15 mouse cellular contexts compared by ENCODE assay signal in genomic region chr7:73184208-73185070, GRCm38 (mm10).
DNase-seq lines count a peak whose midpoint lies in the region; ATAC-seq lines count a peak whose summit lies in the region.
"Had no signal": no experiment of that assay in that cellular context is flagged by ENCODE, and none has a peak within 500 bp of the region (broad histone marks: within the 10 kb centered on the region; RNA-seq: fewer than 3 reads in every experiment).

No protein-coding gene starts in this region.

- H3K4me3 ChIP-seq in embryonic facial prominence, embryonic 11.5 days (ENCODE audit: low read depth, low read length) = no peak overlapping the region
- no peak overlapping the region for H3K4me3 ChIP-seq in forebrain, embryonic 12.5 days (replicated peaks)
- no peak overlapping the region for H3K4me3 ChIP-seq in hindbrain, embryonic 14.5 days (replicated peaks; ENCODE audit: low read length)
- H3K4me3 ChIP-seq in midbrain, embryonic 16.5 days (ENCODE audit: low read depth, low read length) = no peak overlapping the region
- H3K4me3 ChIP-seq: heart, embryonic 12.5 days; limb, embryonic 15.5 days; megakaryocyte, embryonic 14.5 days had no signal

- WGBS in embryonic facial prominence, embryonic 11.5 days = 88% methylated on average over 14 of the region's 14 CpGs
- 76% methylated on average over 14 of the region's 14 CpGs for WGBS in forebrain, embryonic 12.5 days
- WGBS in hindbrain, embryonic 14.5 days = 44% methylated on average over 14 of the region's 14 CpGs
- 41% methylated on average over 14 of the region's 14 CpGs for WGBS in midbrain, embryonic 16.5 days

- no peaks in the 10 kb centered on the region for H3K36me3 ChIP-seq in embryonic facial prominence, embryonic 11.5 days (replicated peaks; ENCODE audit: control insufficient read depth, insufficient read depth, low read depth, low read length)
- no peaks in the 10 kb centered on the region for H3K36me3 ChIP-seq in forebrain, embryonic 12.5 days (replicated peaks)
- no peaks in the 10 kb centered on the region for H3K36me3 ChIP-seq in hindbrain, embryonic 14.5 days (replicated peaks; ENCODE audit: control insufficient read depth, insufficient read depth)
- H3K36me3 ChIP-seq in midbrain, embryonic 16.5 days (ENCODE audit: control insufficient read depth, insufficient read depth, low read length) = no peaks in the 10 kb centered on the region
- H3K36me3 ChIP-seq: heart, embryonic 12.5 days; limb, embryonic 15.5 days had no signal

- H3K27ac ChIP-seq in embryonic facial prominence, embryonic 11.5 days (replicated peaks; ENCODE audit: low read depth, low read length) = peak overlapping the region; percentile 28; the same call in 1 of the 2 replicates
- peak overlapping the region; percentile 89 for H3K27ac ChIP-seq in forebrain, embryonic 12.5 days
- peak overlapping the region; percentile 64 for H3K27ac ChIP-seq in hindbrain, embryonic 14.5 days
- peak overlapping the region; percentile 79 for H3K27ac ChIP-seq in midbrain, embryonic 16.5 days (ENCODE audit: low read length)
- H3K27ac ChIP-seq: limb, embryonic 15.5 days had no signal

- DNase-seq in embryonic facial prominence, embryonic 11.5 days (ENCODE audit: low spot score) = no peak
- DNase-seq in hindbrain, embryonic 14.5 days (ENCODE audit: low spot score) = no peak
- DNase-seq in lung, postnatal 14 days = no peak
- no peak for DNase-seq in adrenal gland, postnatal 4 days (ENCODE audit: low spot score in 2 of 2)
- DNase-seq: kidney, adult 9 months; lung, adult 2 months; thymus, postnatal 4 days had no signal

- no peak overlapping the region for H3K4me2 ChIP-seq in embryonic facial prominence, embryonic 11.5 days (ENCODE audit: low read depth, low read length)
- H3K4me2 ChIP-seq in forebrain, embryonic 12.5 days = no peak overlapping the region
- no peak overlapping the region for H3K4me2 ChIP-seq in hindbrain, embryonic 14.5 days (replicated peaks)
- H3K4me2 ChIP-seq in midbrain, embryonic 16.5 days (ENCODE audit: low read length) = no peak overlapping the region; the same call in 1 of the 2 replicates
- H3K4me2 ChIP-seq: heart, embryonic 12.5 days; limb, embryonic 15.5 days had no signal

- no peak overlapping the region for H3K9ac ChIP-seq in embryonic facial prominence, embryonic 11.5 days (replicated peaks; ENCODE audit: low read length)
- no peak overlapping the region for H3K9ac ChIP-seq in forebrain, embryonic 12.5 days
- no peak overlapping the region for H3K9ac ChIP-seq in hindbrain, embryonic 14.5 days
- H3K9ac ChIP-seq in midbrain, embryonic 16.5 days (ENCODE audit: low read depth, low read length) = peak overlapping the region; percentile 12; the same call in 1 of the 2 replicates
- H3K9ac ChIP-seq: heart, embryonic 12.5 days; limb, embryonic 15.5 days had no signal

- no peaks in the 10 kb centered on the region for H3K4me1 ChIP-seq in embryonic facial prominence, embryonic 11.5 days (ENCODE audit: control insufficient read depth, insufficient read depth, low read length)
- H3K4me1 ChIP-seq in forebrain, embryonic 12.5 days = peaks cover 40% of the 10 kb centered on the region
- H3K4me1 ChIP-seq in hindbrain, embryonic 14.5 days (replicated peaks; ENCODE audit: control insufficient read depth, insufficient read depth, low read length) = peaks cover 15% of the 10 kb centered on the region
- H3K4me1 ChIP-seq in midbrain, embryonic 16.5 days (ENCODE audit: control insufficient read depth, insufficient read depth, low read length) = peaks cover 11% of the 10 kb centered on the region; the same call in 1 of the 2 replicates
- H3K4me1 ChIP-seq: heart, embryonic 12.5 days; limb, embryonic 15.5 days; megakaryocyte, embryonic 14.5 days had no signal

- no peaks in the 10 kb centered on the region for H3K27me3 ChIP-seq in embryonic facial prominence, embryonic 11.5 days (ENCODE audit: control insufficient read depth, insufficient read depth, low read length)
- H3K27me3 ChIP-seq in forebrain, embryonic 12.5 days = no peaks in the 10 kb centered on the region
- no peaks in the 10 kb centered on the region for H3K27me3 ChIP-seq in hindbrain, embryonic 14.5 days (ENCODE audit: control insufficient read depth, insufficient read depth, low read length)
- H3K27me3 ChIP-seq in midbrain, embryonic 16.5 days (ENCODE audit: control insufficient read depth, insufficient read depth, low read depth, low read length) = no peaks in the 10 kb centered on the region
- H3K27me3 ChIP-seq: CH12.LX; limb, embryonic 15.5 days; megakaryocyte, embryonic 14.5 days; Patski had no signal

- H3K9me3 ChIP-seq in embryonic facial prominence, embryonic 11.5 days (replicated peaks; ENCODE audit: control insufficient read depth, low read length) = no peaks in the 10 kb centered on the region
- peaks cover 7% of the 10 kb centered on the region; the same call in 1 of the 2 replicates for H3K9me3 ChIP-seq in forebrain, embryonic 12.5 days
- H3K9me3 ChIP-seq in hindbrain, embryonic 14.5 days (ENCODE audit: control insufficient read depth, low read length) = no peaks in the 10 kb centered on the region
- H3K9me3 ChIP-seq in midbrain, embryonic 16.5 days (replicated peaks; ENCODE audit: control insufficient read depth, low read length, poor library complexity, severe bottlenecking) = no peaks in the 10 kb centered on the region
- H3K9me3 ChIP-seq: limb, embryonic 15.5 days had no signal

- ATAC-seq in embryonic facial prominence, embryonic 11.5 days (replicated peaks; ENCODE audit: insufficient number of reproducible peaks, low FRiP score, low TSS enrichment, low read depth) = 0 out of 2 replicates have a peak, but pooled peaks have one; percentile 18
- no peak; the same call in 1 of the 2 replicates for ATAC-seq in forebrain, embryonic 12.5 days (ENCODE audit: low FRiP score)
- peak; percentile 44 for ATAC-seq in hindbrain, embryonic 14.5 days (ENCODE audit: low FRiP score)
- ATAC-seq in midbrain, embryonic 16.5 days = peak; percentile 31; the same call in 1 of the 2 replicates
- no peak for ATAC-seq in megakaryocyte progenitor cell, adult 5-6 weeks (replicated peaks; ENCODE audit: poor library complexity)
- ATAC-seq: Patski had no signal

Comparison
In these comparisons a context has a peak if more than half of its experiments do, and no peak if none do; other contexts are left out.
1. ATAC-seq: peak in embryonic facial prominence, embryonic 11.5 days (single experiment), hindbrain, embryonic 14.5 days (single experiment) and midbrain, embryonic 16.5 days (single experiment); none in forebrain, embryonic 12.5 days (single experiment) and megakaryocyte progenitor cell, adult 5-6 weeks (single experiment).
2. H3K27ac ChIP-seq: peak in every context shown above with its lines; median percentile 89 in forebrain, embryonic 12.5 days; 79 in midbrain, embryonic 16.5 days; 64 in hindbrain, embryonic 14.5 days; 28 in embryonic facial prominence, embryonic 11.5 days.